Mouse (Mus musculus) hindbrain, embryonic 13.5 days (tissue): ENCODE results near the gene Diaph3. TPM values are rescaled to one million over a fixed set of nuclear protein-coding genes. Genes with fewer than 3 reads are reported as not detected.
"Not testable (repeated sequence)": the region's sequence is repeated elsewhere in the genome, so short reads cannot be mapped to it uniquely, and the experiment has no call there.

Experiments used
- ATAC-seq: fragments of 200-750 bp; cut with Nextera tagmentation; 2 replicates; pipeline ENCODE4 v1.8.0; 2017; ENCODE audit warnings: moderate TSS enrichment; ENCODE audit not compliant: low FRiP score
- H3K27ac ChIP-seq: fragments of 300-500 bp; sonication (generic); 2 replicates; pipeline ENCODE4 v1.5.1; 2015; ENCODE audit warnings: inconsistent platforms, mild to moderate bottlenecking, moderate library complexity
- H3K27me3 ChIP-seq: fragments of 300-500 bp; sonication (generic); 2 replicates; pipeline ENCODE4 v1.6.1; 2015; ENCODE audit warnings: mild to moderate bottlenecking, inconsistent platforms
- H3K36me3 ChIP-seq: fragments of 300-500 bp; sonication (generic); 2 replicates; pipeline ENCODE4 v1.6.1; 2015; ENCODE audit warnings: mild to moderate bottlenecking, inconsistent platforms
- H3K4me1 ChIP-seq: fragments of 300-500 bp; sonication (generic); replicated peaks from 2 replicates; pipeline ENCODE4 v1.6.1; 2015; ENCODE audit warnings: inconsistent platforms
- H3K4me2 ChIP-seq: fragments of 300-500 bp; sonication (generic); 2 replicates; pipeline ENCODE4 v1.6.1; 2015; ENCODE audit warnings: inconsistent platforms, mild to moderate bottlenecking, moderate library complexity
- H3K4me3 ChIP-seq: fragments of 300-500 bp; sonication (generic); 2 replicates; pipeline ENCODE4 v1.5.1; 2015; ENCODE audit warnings: mild to moderate bottlenecking, inconsistent platforms
- H3K9ac ChIP-seq: fragments of 300-500 bp; sonication (generic); 2 replicates; pipeline ENCODE4 v1.6.1; 2015; ENCODE audit warnings: mild to moderate bottlenecking, inconsistent platforms
- H3K9me3 ChIP-seq: fragments of 300-500 bp; sonication (generic); 2 replicates; pipeline ENCODE4 v1.6.1; 2016; ENCODE audit warnings: inconsistent platforms
- WGBS: fragments of 180-500 bp; shearing (Covaris S2); methylation state at CpG from one replicate; pipeline ENCODE4 v1.1.7; 2015; 5-methylcytosine and 5-hydroxymethylcytosine counted together
- polyA plus RNA-seq: library from polyadenylated mRNA; unstranded; fragments of >200 nt; fragmentation: Nextera tagmentation; extraction: Ambion mirVana; gene quantifications from 2 replicates; pipeline ENCODE4 v1.2.1, GENCODE M21; 2015

Gene Diaph3
- polyA plus RNA-seq, 1 experiment from 2014 or later = 3.4 TPM

- Histone ChIP-seq H3K36me3 (no peaks in the 10 kb centered on the region), H3K9ac (no peak overlapping the region), H3K4me3 (no peak overlapping the region), H3K27ac (no peak overlapping the region), H3K9me3 (no peaks in the 10 kb centered on the region), H3K27me3 (no peaks in the 10 kb centered on the region), H3K4me1 (no peaks in the 10 kb centered on the region), H3K4me2 (no peak overlapping the region)
- ATAC-seq = no peak
- 93% methylated on average over 15 of the region's 15 CpGs for WGBS
Observed at GRCm38 (mm10) chr14:87123091-87123490, 17.9 kb downstream of the Diaph3 start.

- Histone ChIP-seq H3K4me2 (no peak overlapping the region), H3K36me3 (no peaks in the 10 kb centered on the region), H3K9me3 (no peaks in the 10 kb centered on the region), H3K4me1 (no peaks in the 10 kb centered on the region), H3K27me3 (no peaks in the 10 kb centered on the region), H3K4me3 (no peak overlapping the region), H3K27ac (no peak overlapping the region), H3K9ac (no peak overlapping the region)
- ATAC-seq = no peak
- WGBS = 73% methylated on average over 6 of the region's 6 CpGs
Observed at GRCm38 (mm10) chr14:87121868-87122267, 19.2 kb downstream of the Diaph3 start.

GRCm38 (mm10) chr14:87110634-87111033, 30.4 kb downstream of the Diaph3 start:
- Histone ChIP-seq H3K4me2 (no peak overlapping the region), H3K9me3 (no peaks in the 10 kb centered on the region), H3K4me3 (no peak overlapping the region), H3K27ac (no peak overlapping the region), H3K36me3 (no peaks in the 10 kb centered on the region), H3K27me3 (no peaks in the 10 kb centered on the region), H3K9ac (no peak overlapping the region), H3K4me1 (peaks cover 5% of the 10 kb centered on the region; the same call in 1 of the 2 replicates)
- ATAC-seq = no peak
- WGBS = 32% methylated on average over 2 of the region's 2 CpGs

GRCm38 (mm10) chr14:87099380-87100088, 41.5 kb downstream of the Diaph3 start:
- Histone ChIP-seq H3K27me3 (no peaks in the 10 kb centered on the region), H3K9me3 (no peaks in the 10 kb centered on the region), H3K27ac (no peak overlapping the region), H3K9ac (no peak overlapping the region), H3K4me2 (no peak overlapping the region), H3K36me3 (no peaks in the 10 kb centered on the region), H3K4me1 (no peaks in the 10 kb centered on the region), H3K4me3 (no peak overlapping the region)
- ATAC-seq = no peak
- WGBS = 100% methylated on average over 1 of the region's 1 CpGs

- H3K4me3 ChIP-seq = no peak overlapping the region
- no peaks in the 10 kb centered on the region for H3K36me3 ChIP-seq
- H3K9ac ChIP-seq = no peak overlapping the region
- 84% methylated on average over 2 of the region's 2 CpGs for WGBS
- no peak overlapping the region for H3K27ac ChIP-seq
- H3K4me1 ChIP-seq = no peaks in the 10 kb centered on the region
- no peak overlapping the region for H3K4me2 ChIP-seq
- H3K9me3 ChIP-seq = no peaks in the 10 kb centered on the region
- no peak for ATAC-seq
- no peaks in the 10 kb centered on the region for H3K27me3 ChIP-seq
Observed at GRCm38 (mm10) chr14:87098093-87098492, 42.9 kb downstream of the Diaph3 start.

- no peak overlapping the region for H3K9ac ChIP-seq
- no peaks in the 10 kb centered on the region for H3K36me3 ChIP-seq
- H3K27ac ChIP-seq = no peak overlapping the region
- H3K4me3 ChIP-seq = no peak overlapping the region
- WGBS = 97% methylated on average over 3 of the region's 3 CpGs
- ATAC-seq = no peak
- H3K27me3 ChIP-seq = no peaks in the 10 kb centered on the region
- H3K4me2 ChIP-seq = no peak overlapping the region
- no peaks in the 10 kb centered on the region for H3K4me1 ChIP-seq
- no peaks in the 10 kb centered on the region for H3K9me3 ChIP-seq
Observed at GRCm38 (mm10) chr14:87091522-87091921, 49.5 kb downstream of the Diaph3 start.

GRCm38 (mm10) chr14:87091108-87091507, 49.9 kb downstream of the Diaph3 start:
- no peak overlapping the region for H3K9ac ChIP-seq
- H3K27ac ChIP-seq = no peak overlapping the region
- ATAC-seq = no peak
- H3K27me3 ChIP-seq = no peaks in the 10 kb centered on the region
- 84% methylated on average over 5 of the region's 5 CpGs for WGBS
- H3K9me3 ChIP-seq = no peaks in the 10 kb centered on the region
- no peak overlapping the region for H3K4me3 ChIP-seq
- no peak overlapping the region for H3K4me2 ChIP-seq
- H3K4me1 ChIP-seq = no peaks in the 10 kb centered on the region
- H3K36me3 ChIP-seq = no peaks in the 10 kb centered on the region

- Histone ChIP-seq H3K36me3 (no peaks in the 10 kb centered on the region), H3K4me1 (peaks cover 1% of the 10 kb centered on the region), H3K27me3 (no peaks in the 10 kb centered on the region), H3K9ac (no peak overlapping the region), H3K27ac (no peak overlapping the region), H3K4me2 (no peak overlapping the region), H3K4me3 (no peak overlapping the region), H3K9me3 (no peaks in the 10 kb centered on the region)
- 83% methylated on average over 4 of the region's 4 CpGs for WGBS
- no peak for ATAC-seq
Observed at GRCm38 (mm10) chr14:87088928-87089327, 52.1 kb downstream of the Diaph3 start.

GRCm38 (mm10) chr14:87088456-87088855, 52.6 kb downstream of the Diaph3 start:
- Histone ChIP-seq H3K4me3 (no peak overlapping the region), H3K4me2 (no peak overlapping the region), H3K27ac (no peak overlapping the region), H3K9me3 (no peaks in the 10 kb centered on the region), H3K27me3 (no peaks in the 10 kb centered on the region), H3K9ac (no peak overlapping the region), H3K4me1 (peaks cover 4% of the 10 kb centered on the region), H3K36me3 (no peaks in the 10 kb centered on the region)
- WGBS = 88% methylated on average over 5 of the region's 5 CpGs
- no peak for ATAC-seq

- Histone ChIP-seq H3K4me3 (no peak overlapping the region), H3K4me1 (peaks cover 4% of the 10 kb centered on the region), H3K27me3 (no peaks in the 10 kb centered on the region), H3K36me3 (no peaks in the 10 kb centered on the region), H3K9me3 (no peaks in the 10 kb centered on the region), H3K27ac (no peak overlapping the region), H3K9ac (no peak overlapping the region), H3K4me2 (no peak overlapping the region)
- 90% methylated on average over 1 of the region's 1 CpGs for WGBS
- no peak for ATAC-seq
Observed at GRCm38 (mm10) chr14:87087996-87088395, 53.0 kb downstream of the Diaph3 start.

- not testable (repeated sequence) for H3K4me3 ChIP-seq, H3K9ac ChIP-seq, H3K4me1 ChIP-seq, H3K4me2 ChIP-seq, H3K36me3 ChIP-seq, H3K9me3 ChIP-seq, H3K27me3 ChIP-seq, ATAC-seq, H3K27ac ChIP-seq
- 78% methylated on average over 8 of the region's 8 CpGs for WGBS
Observed at GRCm38 (mm10) chr14:87084906-87085305, 56.1 kb downstream of the Diaph3 start.

- Histone ChIP-seq H3K4me2 (no peak overlapping the region), H3K9ac (no peak overlapping the region), H3K4me1 (peaks cover 4% of the 10 kb centered on the region), H3K27ac (no peak overlapping the region), H3K27me3 (no peaks in the 10 kb centered on the region), H3K36me3 (no peaks in the 10 kb centered on the region), H3K4me3 (no peak overlapping the region), H3K9me3 (no peaks in the 10 kb centered on the region)
- 59% methylated on average over 6 of the region's 6 CpGs for WGBS
- ATAC-seq = no peak
Observed at GRCm38 (mm10) chr14:87083911-87084310, 57.1 kb downstream of the Diaph3 start.

- Histone ChIP-seq H3K4me2 (no peak overlapping the region), H3K36me3 (no peaks in the 10 kb centered on the region), H3K27me3 (no peaks in the 10 kb centered on the region), H3K9me3 (no peaks in the 10 kb centered on the region), H3K27ac (no peak overlapping the region), H3K9ac (no peak overlapping the region), H3K4me3 (no peak overlapping the region), H3K4me1 (peaks cover 4% of the 10 kb centered on the region)
- ATAC-seq = no peak
- WGBS = 98% methylated on average over 2 of the region's 2 CpGs
Observed at GRCm38 (mm10) chr14:87079725-87080124, 61.3 kb downstream of the Diaph3 start.
